Mouse (Mus musculus): Measurements from ENCODE around the gene Btn2a2. TPM values are rescaled to one million over a fixed set of nuclear protein-coding genes. Genes with fewer than 3 reads are reported as not detected.

The Btn2a2 gene
- total and polyA plus RNA-seq, 3 experiments = 1.2 to 2.1 (median 1.3) TPM

GRCm38 (mm10) chr13:23513517-23513916 is 24.9 kb upstream of the Btn2a2 start:
- in situ Hi-C loops (cut with MboI; ENCODE audit: low pct_ligation_motif_present, low pct_unique_long_range_greater_than_20kb, low sequenced_read_pairs) (loop anchor here (25.0 kb wide), 1 partner anchor 1576 kb away; the partner anchor contains the start of gene Zfp184), dilution Hi-C loops (cut with MboI; ENCODE audit: extremely low pct_ligation_motif_present, extremely low pct_unique_long_range_greater_than_20kb, low sequenced_read_pairs) (no loop called here)
- H3K36me3 ChIP-seq (replicated peaks in 1 of 2; ENCODE audit: control insufficient read depth in 1 of 2, insufficient read depth in 1 of 2, low read length in 1 of 2) = no peaks in the 10 kb centered on the region
- TF ChIP-seq ZKSCAN1 (IDR thresholded peaks at IDR 0.05; ENCODE audit: borderline replicate concordance, low read depth, low read length) (no peak), KAT2A (IDR thresholded peaks at IDR 0.05; ENCODE audit: insufficient replicate concordance, low read length) (no peak), CHD2 (IDR thresholded peaks at IDR 0.05; ENCODE audit: low read length) (no peak), MAZ (IDR thresholded peaks at IDR 0.05; ENCODE audit: low read depth, low read length) (no peak), TBP (conservative IDR thresholded peaks at IDR 0.05; ENCODE audit: low read depth, low read length) (no peak), JUND (conservative IDR thresholded peaks at IDR 0.05; ENCODE audit: low read depth, low read length) (no peak), CHD1 (IDR thresholded peaks at IDR 0.05; ENCODE audit: low read depth, low read length) (no peak), ZC3H11A (IDR thresholded peaks at IDR 0.05; ENCODE audit: low read depth, low read length) (no peak), RAD21 (IDR thresholded peaks at IDR 0.05; ENCODE audit: low read depth, low read length) (no peak), NRF1 (IDR thresholded peaks at IDR 0.05; ENCODE audit: low read depth, low read length) (no peak)
- no peak overlapping the region for H3K9ac ChIP-seq (ENCODE audit: insufficient read depth, low read depth)
- no peak overlapping the region for H3K4me3 ChIP-seq (replicated peaks in 1 of 3; ENCODE audit: low read depth in 2 of 3, low read length in 2 of 3, poor library complexity in 1 of 3)
- no peak for DNase-seq (ENCODE audit: extremely low read depth)
- H3K27ac ChIP-seq (ENCODE audit: insufficient read depth, low read depth) = no peak overlapping the region
- H3K4me2 ChIP-seq (ENCODE audit: insufficient read depth, low read depth, poor library complexity, severe bottlenecking) = no peak overlapping the region
- H3K4me1 ChIP-seq (ENCODE audit: control insufficient read depth in 1 of 2, insufficient read depth in 2 of 2) = peaks cover 7 to 33% of the 10 kb centered on the region in 2 experiments; a peak in 3 of 4 replicates
- H3K79me2 ChIP-seq (replicated peaks; ENCODE audit: control insufficient read depth, extremely low read depth, insufficient read depth, poor library complexity, severe bottlenecking) = no peaks in the 10 kb centered on the region
- H3K9me3 ChIP-seq (replicated peaks; ENCODE audit: low read length) = no peaks in the 10 kb centered on the region
- no peaks in the 10 kb centered on the region for H3K27me3 ChIP-seq (replicated peaks)

GRCm38 (mm10) chr13:23510127-23510526 is 21.5 kb upstream of the Btn2a2 start:
- H3K79me2 ChIP-seq (replicated peaks; ENCODE audit: control insufficient read depth, extremely low read depth, insufficient read depth, poor library complexity, severe bottlenecking) = no peaks in the 10 kb centered on the region
- H3K9ac ChIP-seq (ENCODE audit: insufficient read depth, low read depth) = no peak overlapping the region
- H3K9me3 ChIP-seq (replicated peaks; ENCODE audit: low read length) = no peaks in the 10 kb centered on the region
- dilution Hi-C loops (cut with MboI; ENCODE audit: extremely low pct_ligation_motif_present, extremely low pct_unique_long_range_greater_than_20kb, low sequenced_read_pairs) = no loop called here
- H3K4me1 ChIP-seq (ENCODE audit: control insufficient read depth in 1 of 2, insufficient read depth in 2 of 2) = peaks cover 9 to 37% of the 10 kb centered on the region in 2 experiments; a peak in 3 of 4 replicates
- in situ Hi-C loops (cut with MboI; ENCODE audit: low pct_ligation_motif_present, low pct_unique_long_range_greater_than_20kb, low sequenced_read_pairs) = loop anchor here (25.0 kb wide), 1 partner anchor 1573 kb away; the partner anchor contains the start of gene Zfp184
- peak overlapping the region in 1 of 3 experiments; percentile 3 for H3K4me3 ChIP-seq (replicated peaks in 1 of 3; ENCODE audit: low read depth in 2 of 3, low read length in 2 of 3, poor library complexity in 1 of 3)
- no peaks in the 10 kb centered on the region for H3K27me3 ChIP-seq (replicated peaks)
- no peak for TF ChIP-seq IRF4 (IDR thresholded peaks at IDR 0.05; ENCODE audit: low read depth, low read length)
- H3K27ac ChIP-seq (ENCODE audit: insufficient read depth, low read depth) = no peak overlapping the region
- peak overlapping the region; percentile 23 for H3K4me2 ChIP-seq (ENCODE audit: insufficient read depth, low read depth, poor library complexity, severe bottlenecking)
- H3K36me3 ChIP-seq (replicated peaks in 1 of 2; ENCODE audit: control insufficient read depth in 1 of 2, insufficient read depth in 1 of 2, low read length in 1 of 2) = no peaks in the 10 kb centered on the region
- DNase-seq (ENCODE audit: extremely low read depth) = no peak

DNA sequence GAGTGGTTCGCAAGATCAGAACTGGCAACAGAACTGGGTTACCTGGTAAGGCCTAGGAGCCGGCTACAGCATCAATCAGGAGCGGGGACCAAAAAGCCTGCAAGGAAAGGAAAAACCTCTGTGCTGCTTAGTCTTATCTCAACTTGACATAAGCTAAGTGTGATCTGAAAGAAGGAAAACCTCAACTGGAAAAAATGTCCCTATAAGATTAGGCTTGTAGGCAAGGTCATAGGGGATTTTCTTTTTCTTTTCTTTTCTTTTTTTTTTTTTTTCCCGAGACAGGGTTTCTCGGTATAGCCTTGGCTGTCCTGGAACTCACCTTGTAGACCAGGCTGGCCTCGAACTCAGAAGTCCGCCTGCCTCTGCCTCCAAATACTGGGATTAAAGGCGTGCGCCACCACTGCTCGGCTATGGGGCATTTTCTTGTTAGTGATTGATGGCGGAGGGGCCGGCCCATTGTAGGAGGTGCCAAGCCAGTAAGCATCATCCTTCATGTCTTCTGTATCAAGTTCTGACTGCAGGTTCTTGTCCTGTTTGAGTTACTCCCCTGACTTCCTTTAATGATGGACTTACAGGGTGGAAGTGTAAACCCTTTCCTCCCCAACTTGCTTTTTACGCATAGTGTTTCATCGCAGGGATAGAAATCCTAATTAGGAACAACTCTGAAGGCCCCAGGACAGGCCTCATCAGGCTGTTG is 18.3 kb upstream of the Btn2a2 start:
- peak overlapping the region; percentile 47 for H3K9ac ChIP-seq (ENCODE audit: insufficient read depth, low read depth)
- H3K4me3 ChIP-seq (replicated peaks in 1 of 3; ENCODE audit: low read depth in 2 of 3, low read length in 2 of 3, poor library complexity in 1 of 3) = peak overlapping the region; percentile 25 to 55 (median 36)
- DNase-seq (ENCODE audit: extremely low read depth) = peak; percentile 90
- H3K79me2 ChIP-seq (replicated peaks; ENCODE audit: control insufficient read depth, extremely low read depth, insufficient read depth, poor library complexity, severe bottlenecking) = no peaks in the 10 kb centered on the region
- H3K27me3 ChIP-seq (replicated peaks) = no peaks in the 10 kb centered on the region
- dilution Hi-C loops (cut with MboI; ENCODE audit: extremely low pct_ligation_motif_present, extremely low pct_unique_long_range_greater_than_20kb, low sequenced_read_pairs) = no loop called here
- peak overlapping the region; percentile 87 for H3K27ac ChIP-seq (ENCODE audit: insufficient read depth, low read depth)
- in situ Hi-C loops (cut with MboI; ENCODE audit: low pct_ligation_motif_present, low pct_unique_long_range_greater_than_20kb, low sequenced_read_pairs) = loop anchor here (10.0 to 25.0 kb wide), 2 partner anchors 202 to 1570 kb away; partner anchors contain the start of gene Zfp184
- H3K9me3 ChIP-seq (replicated peaks; ENCODE audit: low read length) = no peaks in the 10 kb centered on the region
- H3K4me1 ChIP-seq (ENCODE audit: control insufficient read depth in 1 of 2, insufficient read depth in 2 of 2) = peaks cover 6 to 41% of the 10 kb centered on the region in 2 experiments; a peak in 3 of 4 replicates
- peak overlapping the region; percentile 74 for H3K4me2 ChIP-seq (ENCODE audit: insufficient read depth, low read depth, poor library complexity, severe bottlenecking)
- no peaks in the 10 kb centered on the region for H3K36me3 ChIP-seq (replicated peaks in 1 of 2; ENCODE audit: control insufficient read depth in 1 of 2, insufficient read depth in 1 of 2, low read length in 1 of 2)
- TF ChIP-seq MYC (IDR thresholded peaks at IDR 0.05; ENCODE audit: low read depth, low read length) = no peak
- no peak for TF ChIP-seq RAD21 (IDR thresholded peaks at IDR 0.05; ENCODE audit: low read depth, low read length)
- peak; percentile 74 for TF ChIP-seq ZNF384 (IDR thresholded peaks at IDR 0.05; ENCODE audit: low read depth, low read length)
- 0 out of 2 replicates have a peak, but pooled peaks have one; percentile 6 for TF ChIP-seq NRF1 (IDR thresholded peaks at IDR 0.05; ENCODE audit: low read depth, low read length)
- TF ChIP-seq SMC3 (IDR thresholded peaks at IDR 0.05; ENCODE audit: low read depth, low read length) = no peak
- TF ChIP-seq TBP (conservative IDR thresholded peaks at IDR 0.05; ENCODE audit: low read depth, low read length) = peak; percentile 98
- 0 out of 2 replicates have a peak, but pooled peaks have one; percentile 8 for TF ChIP-seq BHLHE40 (IDR thresholded peaks at IDR 0.05; ENCODE audit: low read depth, low read length)
- peak; percentile 44; the same call in 1 of the 2 replicates for TF ChIP-seq NELFE (IDR thresholded peaks at IDR 0.05; ENCODE audit: low read depth, low read length)
- TF ChIP-seq KAT2A (IDR thresholded peaks at IDR 0.05; ENCODE audit: insufficient replicate concordance, low read length) = 0 out of 2 replicates have a peak, but pooled peaks have one; percentile 55
- TF ChIP-seq TCF12 (IDR thresholded peaks at IDR 0.05; ENCODE audit: low read depth, low read length) = 0 out of 2 replicates have a peak, but pooled peaks have one; percentile 27
- peak; percentile 66; the same call in 1 of the 2 replicates for TF ChIP-seq ELF1 (IDR thresholded peaks at IDR 0.05; ENCODE audit: low read depth, low read length)
- 0 out of 2 replicates have a peak, but pooled peaks have one; percentile 36 for TF ChIP-seq MAZ (IDR thresholded peaks at IDR 0.05; ENCODE audit: low read depth, low read length)
- peak; percentile 21; the same call in 1 of the 2 replicates for TF ChIP-seq HCFC1 (IDR thresholded peaks at IDR 0.05; ENCODE audit: low read depth, low read length)
- no peak for TF ChIP-seq CHD2 (IDR thresholded peaks at IDR 0.05; ENCODE audit: low read length)
- peak; percentile 23; the same call in 1 of the 2 replicates for TF ChIP-seq MXI1 (IDR thresholded peaks at IDR 0.05; ENCODE audit: low read depth, low read length)
- no peak for TF ChIP-seq PAX5 (IDR thresholded peaks at IDR 0.05; ENCODE audit: low read length)
- peak; percentile 66 for TF ChIP-seq MAFK (IDR thresholded peaks at IDR 0.05; ENCODE audit: insufficient replicate concordance, low read length)
